Mouse (Mus musculus) lung, adult 2 months (tissue): Measurements from ENCODE around the gene Ramp3.

Experiments
- CTCF ChIP-seq: fragments of 200-500 bp; IDR thresholded peaks from 2 replicates; pipeline ENCODE4 v1.5.1; 2011; ENCODE audit warnings: mild to moderate bottlenecking, low read length, control low read depth; ENCODE audit not compliant: insufficient read depth
- POLR2A ChIP-seq: fragments of 200-500 bp; IDR thresholded peaks from 2 replicates; pipeline ENCODE4 v1.6.1; 2011; ENCODE audit warnings: low read depth, mild to moderate bottlenecking, control low read depth, low read length, borderline replicate concordance; ENCODE audit errors: extremely low read depth

GRCm38 (mm10) chr11:6644566-6644965 is 13.8 kb upstream of the Ramp3 start:
- TF ChIP-seq POLR2A (no peak), CTCF (no peak)
